Mouse (Mus musculus): ENCODE measurements around the gene Dnaaf5. TPM values are rescaled to one million over a fixed set of nuclear protein-coding genes. Genes with fewer than 3 reads are reported as not detected.

The Dnaaf5 gene
- polyA plus RNA-seq, 2 experiments = 2.0 to 6.5 TPM

DNA sequence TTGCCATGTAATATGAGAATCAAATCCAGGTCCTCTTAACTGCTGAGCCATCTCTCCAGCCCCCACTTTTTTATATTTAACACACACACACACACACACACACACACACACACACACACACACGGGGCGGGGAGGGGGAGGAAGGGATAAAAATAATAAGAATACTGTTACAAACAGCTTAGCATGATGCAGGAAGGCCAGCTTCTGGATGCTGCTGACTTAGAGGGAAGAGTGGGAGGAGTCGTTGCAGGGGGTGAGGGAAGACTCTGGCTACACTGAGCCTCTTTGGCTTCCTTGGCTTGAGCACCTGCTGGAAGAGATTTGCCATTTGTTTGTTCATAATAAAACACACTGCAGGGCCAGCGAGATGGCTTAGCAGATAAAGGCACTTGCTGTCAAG lies 34.9 kb downstream of the Dnaaf5 start:
- Histone ChIP-seq H3K9me3 (ENCODE audit: control insufficient read depth, low read length) (no peaks in the 10 kb centered on the region), H3K9ac (replicated peaks) (no peak overlapping the region), H3K36me3 (replicated peaks; ENCODE audit: control insufficient read depth, insufficient read depth, low read depth) (no peaks in the 10 kb centered on the region; the same call in 1 of the 2 replicates), H3K27ac (no peak overlapping the region), H3K4me2 (ENCODE audit: low read depth) (no peak overlapping the region), H3K27me3 (ENCODE audit: control insufficient read depth, insufficient read depth, low read length) (no peaks in the 10 kb centered on the region), H3K4me3 (ENCODE audit: insufficient read depth in 1 of 2, low read depth in 2 of 2, low read length in 2 of 2) (no peak overlapping the region), H3K4me1 (replicated peaks; ENCODE audit: control insufficient read depth in 2 of 2, insufficient read depth in 2 of 2, low read length in 1 of 2) (no peaks in the 10 kb centered on the region)
- TF ChIP-seq CTCF (IDR thresholded peaks at IDR 0.05; ENCODE audit: low read depth) = no peak
- no peak for TF ChIP-seq EP300 (IDR thresholded peaks at IDR 0.05; ENCODE audit: low read depth)
- WGBS (ENCODE audit: insufficient replicate concordance) = 78% methylated on average over 4 of the region's 4 CpGs
- DNase-seq (ENCODE audit: low read depth in 3 of 3, low spot score in 3 of 3) = no peak
- ATAC-seq (ENCODE audit: insufficient read depth) = no peak

DNA sequence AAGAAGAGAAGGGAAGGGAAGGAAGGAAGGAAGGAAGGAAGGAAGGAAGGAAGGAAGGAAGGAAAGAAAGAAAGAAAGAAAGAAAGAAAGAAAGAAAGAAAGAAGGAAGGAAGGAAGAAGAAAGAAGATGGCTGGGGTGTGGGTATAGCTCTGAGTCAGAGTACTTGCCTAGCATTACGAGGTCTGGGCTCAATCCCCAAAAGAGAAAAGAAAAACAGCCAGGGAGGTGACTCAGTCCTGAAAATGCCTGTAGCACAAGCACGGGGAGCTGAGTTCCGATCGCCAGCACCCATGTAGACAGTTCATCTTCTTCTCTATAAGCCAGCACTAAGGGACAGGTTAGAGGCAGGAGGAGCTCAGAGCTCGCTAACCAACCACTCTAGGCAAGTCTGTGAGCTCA lies 39.7 kb downstream of the Dnaaf5 start:
- WGBS (ENCODE audit: insufficient replicate concordance) = 79% methylated on average over 5 of the region's 5 CpGs
- Histone ChIP-seq H3K36me3 (replicated peaks; ENCODE audit: control insufficient read depth, insufficient read depth, low read depth) (no peaks in the 10 kb centered on the region; the same call in 1 of the 2 replicates), H3K9me3 (ENCODE audit: control insufficient read depth, low read length) (no peaks in the 10 kb centered on the region), H3K4me3 (ENCODE audit: insufficient read depth in 1 of 2, low read depth in 2 of 2, low read length in 2 of 2) (no peak overlapping the region), H3K27ac (no peak overlapping the region), H3K27me3 (ENCODE audit: control insufficient read depth, insufficient read depth, low read length) (no peaks in the 10 kb centered on the region), H3K4me1 (replicated peaks; ENCODE audit: control insufficient read depth in 2 of 2, insufficient read depth in 2 of 2, low read length in 1 of 2) (peaks cover 0 to 1% of the 10 kb centered on the region in 2 experiments; a peak in 1 of 4 replicates), H3K9ac (replicated peaks) (no peak overlapping the region), H3K4me2 (ENCODE audit: low read depth) (no peak overlapping the region)
- no peak for ATAC-seq (ENCODE audit: insufficient read depth)
- DNase-seq (ENCODE audit: low read depth in 3 of 3, low spot score in 3 of 3) = no peak
- TF ChIP-seq EP300 (IDR thresholded peaks at IDR 0.05; ENCODE audit: low read depth) (no peak), CTCF (IDR thresholded peaks at IDR 0.05; ENCODE audit: low read depth) (no peak)

DNA sequence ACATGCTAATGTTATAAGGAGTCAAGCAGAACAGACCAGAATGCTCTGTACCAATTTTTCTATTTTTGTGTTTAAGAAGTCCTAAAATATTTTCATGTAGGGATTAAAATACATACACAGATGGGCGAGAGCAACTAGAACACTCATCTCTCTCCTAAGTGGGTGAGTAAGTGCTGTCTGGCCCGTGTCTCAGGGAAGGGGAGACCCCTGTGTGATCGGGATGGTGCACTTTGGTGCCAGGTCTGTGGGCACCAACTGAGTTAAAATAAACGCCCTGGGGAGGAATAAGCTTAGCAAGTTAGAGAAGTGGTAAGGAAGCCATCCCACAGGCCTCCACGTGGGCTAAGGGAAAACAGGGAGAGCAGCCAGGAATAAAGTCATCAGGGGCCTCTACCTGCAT lies 40.9 kb downstream of the Dnaaf5 start:
- ATAC-seq (ENCODE audit: insufficient read depth) (no peak), DNase-seq (ENCODE audit: low read depth in 3 of 3, low spot score in 3 of 3) (no peak)
- 67% methylated on average over 5 of the region's 5 CpGs for WGBS (ENCODE audit: insufficient replicate concordance)
- no peaks in the 10 kb centered on the region for H3K36me3 ChIP-seq (replicated peaks; ENCODE audit: control insufficient read depth, insufficient read depth, low read depth)
- peaks cover 10 to 13% of the 10 kb centered on the region in 2 experiments for H3K4me1 ChIP-seq (replicated peaks; ENCODE audit: control insufficient read depth in 2 of 2, insufficient read depth in 2 of 2, low read length in 1 of 2)
- no peaks in the 10 kb centered on the region for H3K27me3 ChIP-seq (ENCODE audit: control insufficient read depth, insufficient read depth, low read length)
- H3K27ac ChIP-seq = no peak overlapping the region
- no peak overlapping the region for H3K4me2 ChIP-seq (ENCODE audit: low read depth)
- no peaks in the 10 kb centered on the region for H3K9me3 ChIP-seq (ENCODE audit: control insufficient read depth, low read length)
- TF ChIP-seq EP300 (IDR thresholded peaks at IDR 0.05; ENCODE audit: low read depth) = no peak
- no peak for TF ChIP-seq CTCF (IDR thresholded peaks at IDR 0.05; ENCODE audit: low read depth)
- H3K4me3 ChIP-seq (ENCODE audit: insufficient read depth in 1 of 2, low read depth in 2 of 2, low read length in 2 of 2) = no peak overlapping the region
- H3K9ac ChIP-seq (replicated peaks) = no peak overlapping the region

DNA sequence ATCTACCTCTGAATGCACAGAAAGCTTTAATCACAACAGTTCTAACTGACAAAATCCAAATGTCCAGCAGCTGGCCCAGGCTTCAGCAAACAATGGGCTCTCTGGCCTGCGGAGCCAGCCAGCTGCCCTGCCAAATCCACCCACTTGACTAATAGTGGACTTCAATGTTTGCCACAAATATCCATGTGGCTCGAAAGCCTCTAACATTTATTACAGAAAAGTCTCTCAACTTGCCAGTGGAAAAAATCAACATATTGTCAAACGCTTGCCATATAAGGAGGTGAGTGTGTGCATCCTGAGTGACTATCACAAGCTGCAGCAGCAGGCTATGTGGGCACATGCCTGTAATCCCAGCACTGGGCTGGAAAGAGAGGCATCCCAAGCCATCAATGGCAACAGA lies 48.8 kb downstream of the Dnaaf5 start:
- TF ChIP-seq EP300 (IDR thresholded peaks at IDR 0.05; ENCODE audit: low read depth) (no peak), CTCF (IDR thresholded peaks at IDR 0.05; ENCODE audit: low read depth) (no peak)
- Histone ChIP-seq H3K4me3 (ENCODE audit: insufficient read depth in 1 of 2, low read depth in 2 of 2, low read length in 2 of 2) (no peak overlapping the region), H3K27ac (peak overlapping the region; percentile 82), H3K9me3 (ENCODE audit: control insufficient read depth, low read length) (no peaks in the 10 kb centered on the region), H3K36me3 (replicated peaks; ENCODE audit: control insufficient read depth, insufficient read depth, low read depth) (no peaks in the 10 kb centered on the region; the same call in 1 of the 2 replicates), H3K4me1 (replicated peaks; ENCODE audit: control insufficient read depth in 2 of 2, insufficient read depth in 2 of 2, low read length in 1 of 2) (peaks cover 60 to 65% of the 10 kb centered on the region in 2 experiments), H3K27me3 (ENCODE audit: control insufficient read depth, insufficient read depth, low read length) (no peaks in the 10 kb centered on the region), H3K9ac (replicated peaks) (peak overlapping the region; percentile 78), H3K4me2 (ENCODE audit: low read depth) (peak overlapping the region; percentile 98; the same call in 1 of the 2 replicates)
- ATAC-seq (ENCODE audit: insufficient read depth) = no peak
- WGBS (ENCODE audit: insufficient replicate concordance) = 76% methylated on average over 3 of the region's 3 CpGs
- no peak for DNase-seq (ENCODE audit: low read depth in 3 of 3, low spot score in 3 of 3)

DNA sequence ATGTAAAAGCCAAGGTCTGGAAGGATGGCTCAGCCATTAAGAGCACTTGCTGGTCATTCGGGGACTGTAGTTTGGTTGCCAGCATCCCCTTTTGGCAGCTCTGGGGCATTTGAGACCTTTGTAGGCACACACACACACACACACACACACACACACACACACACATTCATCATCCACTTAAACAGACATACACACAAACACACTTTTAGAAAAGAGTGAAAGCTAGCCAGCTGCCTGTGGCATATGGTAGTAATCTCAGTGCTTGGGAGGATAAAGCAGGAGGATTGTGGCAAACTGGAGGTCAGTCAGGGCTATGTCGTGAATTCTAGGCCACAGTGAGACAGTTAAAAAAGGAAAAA lies 49.6 kb downstream of the Dnaaf5 start:
- Histone ChIP-seq H3K9ac (replicated peaks) (peak overlapping the region; percentile 78), H3K4me3 (ENCODE audit: insufficient read depth in 1 of 2, low read depth in 2 of 2, low read length in 2 of 2) (peak overlapping the region; percentile 74 to 90), H3K9me3 (ENCODE audit: control insufficient read depth, low read length) (no peaks in the 10 kb centered on the region), H3K36me3 (replicated peaks; ENCODE audit: control insufficient read depth, insufficient read depth, low read depth) (no peaks in the 10 kb centered on the region; the same call in 1 of the 2 replicates), H3K27ac (peak overlapping the region; percentile 82), H3K4me1 (replicated peaks; ENCODE audit: control insufficient read depth in 2 of 2, insufficient read depth in 2 of 2, low read length in 1 of 2) (peaks cover 60 to 72% of the 10 kb centered on the region in 2 experiments), H3K4me2 (ENCODE audit: low read depth) (peak overlapping the region; percentile 98), H3K27me3 (ENCODE audit: control insufficient read depth, insufficient read depth, low read length) (no peaks in the 10 kb centered on the region)
- ATAC-seq (ENCODE audit: insufficient read depth) (no peak), DNase-seq (ENCODE audit: low read depth in 3 of 3, low spot score in 3 of 3) (no peak)
- TF ChIP-seq EP300 (IDR thresholded peaks at IDR 0.05; ENCODE audit: low read depth) (no peak; the same call in 1 of the 2 replicates), CTCF (IDR thresholded peaks at IDR 0.05; ENCODE audit: low read depth) (no peak)
- WGBS (ENCODE audit: insufficient replicate concordance) = 27% methylated on average over 2 of the region's 2 CpGs
